In the genomic region with DNA sequence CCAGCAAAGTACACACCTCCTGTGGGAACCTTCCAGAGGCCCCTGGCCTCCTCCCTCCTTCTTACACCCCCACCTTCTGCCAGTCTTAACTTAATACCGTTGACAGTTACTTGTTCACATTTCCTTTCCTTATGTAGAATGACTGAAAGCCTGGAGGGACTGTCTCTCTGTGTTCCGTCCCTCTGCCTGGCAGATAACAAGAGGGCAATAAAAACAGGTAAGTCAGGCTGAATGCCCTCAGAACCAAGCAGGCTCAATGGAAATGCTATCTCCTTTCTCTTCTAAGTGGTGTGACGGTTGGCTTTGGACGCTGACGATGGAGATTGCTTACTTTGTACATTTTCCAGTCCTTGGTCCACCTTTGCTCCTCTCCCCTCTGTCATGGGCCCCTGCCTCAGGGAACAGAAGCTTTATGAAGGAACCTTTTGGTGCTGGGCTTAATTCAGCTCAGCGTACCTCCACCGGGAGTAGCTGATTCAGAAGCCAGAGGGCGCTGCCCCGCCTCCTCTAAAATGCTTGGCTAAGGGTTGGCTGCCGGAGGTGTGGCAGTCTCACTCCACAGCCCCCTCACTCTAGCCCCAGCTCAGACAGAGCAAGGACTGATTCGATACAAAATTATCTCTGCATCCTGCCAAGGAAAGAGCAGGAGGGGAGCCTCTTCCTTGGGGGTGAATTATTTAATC, we compare ENCODE assay signal across 8 mouse cellular contexts.
DNase-seq lines count a peak whose midpoint lies in the region; ATAC-seq lines count a peak whose summit lies in the region.

No protein-coding gene starts in this region.

- peak; percentile 91 for DNase-seq in heart, adult 11 months
- no peak for DNase-seq in heart, adult 9 months (ENCODE audit: low spot score in 2 of 2)
- DNase-seq in cerebellum, postnatal 4 days (ENCODE audit: low spot score in 2 of 2): peak; percentile 47 to 70
- peak; percentile 40 to 44 for DNase-seq in kidney, postnatal 25 days
- DNase-seq in lung, postnatal 10 days: peak; percentile 27
- DNase-seq in right cerebral cortex, adult 18-20 months: peak; percentile 50
- no peak for DNase-seq in spleen, adult 18-20 months

- ATAC-seq in granulocyte monocyte progenitor cell, adult 5-6 weeks (replicated peaks; ENCODE audit: poor library complexity, severe bottlenecking): peak; percentile 37; the same call in 1 of the 2 replicates

Comparison
In these comparisons a context has a peak if more than half of its experiments do, and no peak if none do; other contexts are left out.
1. DNase-seq: peak in heart, adult 11 months (single experiment), cerebellum, postnatal 4 days (2 of 2), kidney, postnatal 25 days (2 of 2), lung, postnatal 10 days (single experiment) and right cerebral cortex, adult 18-20 months (single experiment); none in heart, adult 9 months (0 of 2) and spleen, adult 18-20 months (0 of 2).